23 mouse cellular contexts compared by ENCODE assay signal in the genomic region with DNA sequence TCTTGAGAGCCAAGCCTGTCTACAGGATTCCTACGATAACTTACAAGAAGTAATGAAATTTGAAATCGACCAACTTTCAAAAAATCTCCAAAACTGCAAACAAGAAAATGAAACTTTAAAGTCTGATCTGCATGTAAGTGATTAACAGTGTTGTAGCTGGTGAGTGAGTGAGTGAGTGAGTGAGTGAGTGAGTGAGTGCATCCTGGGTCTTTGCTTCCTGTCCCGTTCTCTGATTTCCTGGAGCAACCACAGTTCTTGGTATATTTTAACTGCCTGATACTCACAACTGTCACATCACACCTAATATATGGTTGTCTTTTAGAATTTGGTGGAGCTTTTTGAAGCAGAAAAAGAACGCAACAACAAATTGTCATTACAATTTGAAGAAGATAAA. TPM values are rescaled to one million over a fixed set of nuclear protein-coding genes. Genes with fewer than 3 reads are reported as not detected.
DNase-seq lines count a peak whose midpoint lies in the region; ATAC-seq and TF ChIP-seq lines count a peak whose summit lies in the region.
"Had no signal": no experiment of that assay in that cellular context is flagged by ENCODE, and none has a peak within 500 bp of the region (broad histone marks: within the 10 kb centered on the region; RNA-seq: fewer than 3 reads in every experiment).

No protein-coding gene starts in this region.

- no peaks in the 10 kb centered on the region for H3K27me3 ChIP-seq in cerebellum, adult 2 months (ENCODE audit: control insufficient read depth, insufficient read depth, low read length)
- H3K27me3 ChIP-seq: CH12.LX; embryonic facial prominence, embryonic 12.5 days; forebrain, embryonic 13.5 days; forebrain, embryonic 15.5 days; Patski had no signal

- H3K4me1 ChIP-seq in cerebellum, adult 2 months (ENCODE audit: control insufficient read depth, insufficient read depth, low read length): no peaks in the 10 kb centered on the region; the same call in 1 of the 2 replicates
- H3K4me1 ChIP-seq: embryonic facial prominence, embryonic 10.5 days; embryonic facial prominence, embryonic 12.5 days; forebrain, embryonic 13.5 days; forebrain, embryonic 15.5 days had no signal

- H3K4me3 ChIP-seq in cerebellum, adult 2 months (replicated peaks; ENCODE audit: insufficient read depth, low read depth, low read length): no peak overlapping the region
- H3K4me3 ChIP-seq: embryonic facial prominence, embryonic 10.5 days; embryonic facial prominence, embryonic 12.5 days; forebrain, embryonic 13.5 days; forebrain, embryonic 15.5 days had no signal

- no peak overlapping the region for H3K27ac ChIP-seq in cerebellum, adult 2 months (ENCODE audit: insufficient read depth, low read length)
- H3K27ac ChIP-seq: embryonic facial prominence, embryonic 10.5 days; embryonic facial prominence, embryonic 12.5 days; forebrain, embryonic 13.5 days; forebrain, embryonic 15.5 days had no signal

- peak; percentile 66 for ATAC-seq in activated CD4-positive, CD25-positive, alpha-beta regulatory T cell, adult 4 months
- ATAC-seq in inflammation-experienced regulatory T-cells, adult 6 months: peak; percentile 64
- ATAC-seq: forebrain, embryonic 13.5 days; forebrain, embryonic 15.5 days; forebrain, postnatal 0 days; Patski had no signal

- peak; percentile 45 for DNase-seq in CD4-positive, CD25-positive, alpha-beta regulatory T cell, adult 2 months (ENCODE audit: low read depth, low spot score)
- no peak for DNase-seq in lung, postnatal 36 days
- DNase-seq in layer of hippocampus, adult 18-20 months (ENCODE audit: low spot score in 2 of 2): no peak
- DNase-seq in cerebellum, adult 2 months: no peak
- no peak for DNase-seq in right cerebral cortex, adult 2 months (ENCODE audit: low spot score in 2 of 2)
- DNase-seq: adrenal gland, adult 2 months; adrenal gland, postnatal 10 days; adrenal gland, postnatal 25 days; cerebellum, adult 11 months; cerebellum, adult 18-20 months; cerebellum, adult 9-10 months; cerebellum, postnatal 10 days; cerebellum, postnatal 25 days; forebrain, postnatal 0 days had no signal

- no peak for TF ChIP-seq CTCF in cerebellum, adult 2 months (IDR thresholded peaks at IDR 0.05; ENCODE audit: borderline replicate concordance, insufficient read depth, low read depth, low read length)

- WGBS in cerebellum, adult 2 months: 96% methylated on average over 4 of the region's 4 CpGs

- TF ChIP-seq POLR2A in cerebellum, adult 2 months (IDR thresholded peaks at IDR 0.05; ENCODE audit: borderline replicate concordance, insufficient read depth, low read length): no peak

RNA-seq across cellular contexts. Expression of a gene that starts 21.9 kb away (rescaled TPM):
- polyA plus RNA-seq in activated CD4-positive, CD25-positive, alpha-beta regulatory T cell, adult 4 months (2017; shearing (Covaris generic)): 10 to 100 TPM; 18.0 to 18.3 TPM
- 10 to 100 TPM; 10.2 to 17.5 (median 13.8) TPM for polyA plus RNA-seq in inflammation-experienced regulatory T-cells, adult 6 months (2017; shearing (Covaris generic))
- total RNA-seq in layer of hippocampus, adult 18-20 months (2021): 10 to 100 TPM; 20.8 to 24.5 TPM
- 21.2 and 21.3 TPM in 2 replicates for polyA plus RNA-seq in cerebellum, adult 2 months (2012; rRNA removed)

RNA-seq across cellular contexts. Expression of a gene that starts 35.3 kb away (rescaled TPM):
- polyA plus RNA-seq in activated CD4-positive, CD25-positive, alpha-beta regulatory T cell, adult 4 months (2017; shearing (Covaris generic)): 1 to 10 TPM in 1 of 2 experiments, not detected in 1; 1.4 TPM
- polyA plus RNA-seq in inflammation-experienced regulatory T-cells, adult 6 months (2017; shearing (Covaris generic)): 1 to 10 TPM in 1 of 3 experiments, under 1 TPM in 2; 0.38 to 1.3 (median 0.66) TPM
- 1 to 10 TPM; 1.5 to 2.4 TPM for total RNA-seq in layer of hippocampus, adult 18-20 months (2021)
- 0.44 and 0.69 TPM in 2 replicates for polyA plus RNA-seq in cerebellum, adult 2 months (2012; rRNA removed)
- polyA plus RNA-seq: forebrain, embryonic 13.5 days; G1E had no signal

RNA-seq across cellular contexts. Expression of a gene that starts 48.3 kb away (rescaled TPM):
- polyA plus RNA-seq in activated CD4-positive, CD25-positive, alpha-beta regulatory T cell, adult 4 months (2017; shearing (Covaris generic)): 10 to 100 TPM; 16.8 to 19.3 TPM
- 10 to 100 TPM in 1 of 3 experiments, 1 to 10 TPM in 2; 5.3 to 43.6 (median 6.4) TPM for polyA plus RNA-seq in inflammation-experienced regulatory T-cells, adult 6 months (2017; shearing (Covaris generic))
- total RNA-seq in layer of hippocampus, adult 18-20 months (2021): under 1 TPM; 0.15 to 0.52 TPM
- 0.51 and 0.62 TPM in 2 replicates for polyA plus RNA-seq in cerebellum, adult 2 months (2012; rRNA removed)
- polyA plus RNA-seq: adrenal gland, adult 2 months had no signal

RNA-seq across cellular contexts. Expression of a gene that starts 48.4 kb away (rescaled TPM):
- polyA plus RNA-seq in activated CD4-positive, CD25-positive, alpha-beta regulatory T cell, adult 4 months (2017; shearing (Covaris generic)): 10 to 100 TPM; 21.0 to 32.6 TPM
- polyA plus RNA-seq in inflammation-experienced regulatory T-cells, adult 6 months (2017; shearing (Covaris generic)): 10 to 100 TPM; 22.3 to 35.5 (median 29.5) TPM
- total RNA-seq in layer of hippocampus, adult 18-20 months (2021): 10 to 100 TPM; 21.8 to 25.0 TPM
- 14.2 and 17.1 TPM in 2 replicates for polyA plus RNA-seq in cerebellum, adult 2 months (2012; rRNA removed)
